Mouse (Mus musculus) heart, embryonic 11.5 days (tissue): ENCODE results near the gene Wrnip1. TPM values are rescaled to one million over a fixed set of nuclear protein-coding genes. Genes with fewer than 3 reads are reported as not detected.

Experiments
- ATAC-seq: fragments of 200-750 bp; cut with Nextera tagmentation; replicated peaks from 2 replicates; pipeline ENCODE4 v1.8.0; 2017; ENCODE audit warnings: moderate library complexity; ENCODE audit not compliant: insufficient number of reproducible peaks, low FRiP score, low TSS enrichment
- H3K27ac ChIP-seq: fragments of 300-500 bp; sonication (generic); 2 replicates; pipeline ENCODE4 v1.5.1; 2014; ENCODE audit warnings: mild to moderate bottlenecking, low read depth, low read length
- H3K27me3 ChIP-seq: fragments of 300-500 bp; sonication (generic); 2 replicates; pipeline ENCODE4 v1.6.1; 2014; ENCODE audit warnings: mild to moderate bottlenecking, low read length, mixed read lengths; ENCODE audit not compliant: control insufficient read depth, insufficient read depth
- H3K36me3 ChIP-seq: fragments of 300-500 bp; sonication (generic); 2 replicates; pipeline ENCODE4 v1.6.1; 2014; ENCODE audit warnings: mild to moderate bottlenecking, low read length, moderate library complexity, mixed read lengths; ENCODE audit not compliant: control insufficient read depth, insufficient read depth
- H3K4me1 ChIP-seq: fragments of 300-500 bp; sonication (generic); 2 replicates; pipeline ENCODE4 v1.6.1; 2014; ENCODE audit warnings: low read length; ENCODE audit not compliant: control insufficient read depth, insufficient read depth
- H3K4me2 ChIP-seq: fragments of 300-500 bp; sonication (generic); 2 replicates; pipeline ENCODE4 v1.6.1; 2014; ENCODE audit warnings: mild to moderate bottlenecking, moderate library complexity
- H3K4me3 ChIP-seq: fragments of 300-500 bp; sonication (generic); 2 replicates; pipeline ENCODE4 v1.5.1; 2014; ENCODE audit warnings: low read depth, low read length
- H3K9ac ChIP-seq: fragments of 300-500 bp; sonication (generic); 2 replicates; pipeline ENCODE4 v1.6.1; 2014; ENCODE audit warnings: mild to moderate bottlenecking, low read depth, low read length, moderate library complexity
- H3K9me3 ChIP-seq: fragments of 300-500 bp; sonication (generic); replicated peaks from 2 replicates; pipeline ENCODE4 v1.6.1; 2016; ENCODE audit warnings: low read length; ENCODE audit not compliant: control insufficient read depth
- WGBS: fragments of 180-500 bp; shearing (Covaris S2); extraction: QIAGEN DNeasy Blood & Tissue Kit; methylation state at CpG from one replicate; pipeline ENCODE4 v1.1.7; 2014; ENCODE audit not compliant: insufficient replicate concordance; 5-methylcytosine and 5-hydroxymethylcytosine counted together
- polyA plus RNA-seq: library from polyadenylated mRNA; unstranded; fragments of >200 nt; fragmentation: Nextera tagmentation; extraction: Ambion mirVana; gene quantifications from 2 replicates; pipeline ENCODE4 v1.2.1, GENCODE M21; 2014

Wrnip1 gene
- polyA plus RNA-seq, 1 experiment from 2014 or later, result 14.2 TPM

DNA sequence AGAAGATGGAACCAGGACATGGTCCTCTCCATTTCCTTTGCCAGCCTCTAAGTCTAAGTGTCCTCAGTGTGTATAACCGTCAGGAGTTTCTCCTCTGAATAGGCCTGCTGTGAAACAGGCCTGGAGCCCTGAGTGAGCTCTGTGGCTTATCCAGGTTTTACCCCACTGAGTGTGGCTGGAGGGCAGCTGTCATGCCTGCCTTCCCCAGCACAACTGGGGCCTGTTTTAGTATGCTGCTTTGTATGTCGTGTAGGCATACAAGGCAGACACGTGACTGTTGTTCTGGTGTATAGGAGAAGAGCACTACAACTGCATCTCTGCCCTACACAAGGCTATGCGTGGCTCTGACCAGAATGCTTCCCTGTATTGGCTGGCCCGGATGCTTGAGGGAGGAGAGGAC, 18.1 kb downstream of the Wrnip1 start:
- ATAC-seq, result no peak
- H3K9me3 ChIP-seq, result no peaks in the 10 kb centered on the region
- no peak overlapping the region for H3K27ac ChIP-seq
- 85% methylated on average over 5 of the region's 5 CpGs for WGBS
- no peaks in the 10 kb centered on the region for H3K4me1 ChIP-seq
- H3K36me3 ChIP-seq, result peaks cover 22% of the 10 kb centered on the region
- no peak overlapping the region for H3K9ac ChIP-seq
- no peaks in the 10 kb centered on the region for H3K27me3 ChIP-seq
- H3K4me2 ChIP-seq, result no peak overlapping the region
- H3K4me3 ChIP-seq, result no peak overlapping the region

GRCm38 (mm10) chr13:32821671-32822070, 19.8 kb downstream of the Wrnip1 start:
- Histone ChIP-seq H3K36me3 (peaks cover 20% of the 10 kb centered on the region), H3K4me1 (no peaks in the 10 kb centered on the region), H3K27me3 (no peaks in the 10 kb centered on the region), H3K9ac (no peak overlapping the region), H3K27ac (no peak overlapping the region), H3K4me2 (no peak overlapping the region), H3K4me3 (no peak overlapping the region), H3K9me3 (no peaks in the 10 kb centered on the region)
- WGBS, result 96% methylated on average over 4 of the region's 4 CpGs
- no peak for ATAC-seq

DNA sequence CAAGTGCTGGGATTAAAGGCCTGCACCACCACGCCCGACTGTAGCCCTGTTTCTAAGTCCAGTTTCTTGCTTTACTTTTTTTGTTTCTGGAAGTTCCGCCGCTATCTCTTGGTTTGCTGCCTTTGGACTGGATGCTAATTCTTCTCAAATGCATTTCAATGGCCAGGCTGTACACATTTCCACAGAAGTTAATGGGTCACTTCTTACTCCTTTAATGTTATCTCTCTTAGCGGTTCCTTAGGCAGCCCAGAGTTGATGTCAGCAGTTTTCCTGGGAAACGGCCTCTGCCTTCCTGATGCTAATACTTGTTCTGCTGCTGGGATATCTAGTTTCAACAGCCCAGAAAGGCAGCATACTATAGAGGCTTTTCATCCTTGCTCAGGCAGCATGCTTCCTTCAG, 21.3 kb downstream of the Wrnip1 start:
- H3K27ac ChIP-seq, result no peak overlapping the region
- H3K9me3 ChIP-seq, result no peaks in the 10 kb centered on the region
- H3K4me1 ChIP-seq, result no peaks in the 10 kb centered on the region
- WGBS, result 74% methylated on average over 6 of the region's 6 CpGs
- H3K27me3 ChIP-seq, result no peaks in the 10 kb centered on the region
- H3K36me3 ChIP-seq, result peaks cover 13% of the 10 kb centered on the region
- no peak overlapping the region for H3K4me2 ChIP-seq
- ATAC-seq, result no peak
- H3K4me3 ChIP-seq, result no peak overlapping the region
- H3K9ac ChIP-seq, result no peak overlapping the region

DNA sequence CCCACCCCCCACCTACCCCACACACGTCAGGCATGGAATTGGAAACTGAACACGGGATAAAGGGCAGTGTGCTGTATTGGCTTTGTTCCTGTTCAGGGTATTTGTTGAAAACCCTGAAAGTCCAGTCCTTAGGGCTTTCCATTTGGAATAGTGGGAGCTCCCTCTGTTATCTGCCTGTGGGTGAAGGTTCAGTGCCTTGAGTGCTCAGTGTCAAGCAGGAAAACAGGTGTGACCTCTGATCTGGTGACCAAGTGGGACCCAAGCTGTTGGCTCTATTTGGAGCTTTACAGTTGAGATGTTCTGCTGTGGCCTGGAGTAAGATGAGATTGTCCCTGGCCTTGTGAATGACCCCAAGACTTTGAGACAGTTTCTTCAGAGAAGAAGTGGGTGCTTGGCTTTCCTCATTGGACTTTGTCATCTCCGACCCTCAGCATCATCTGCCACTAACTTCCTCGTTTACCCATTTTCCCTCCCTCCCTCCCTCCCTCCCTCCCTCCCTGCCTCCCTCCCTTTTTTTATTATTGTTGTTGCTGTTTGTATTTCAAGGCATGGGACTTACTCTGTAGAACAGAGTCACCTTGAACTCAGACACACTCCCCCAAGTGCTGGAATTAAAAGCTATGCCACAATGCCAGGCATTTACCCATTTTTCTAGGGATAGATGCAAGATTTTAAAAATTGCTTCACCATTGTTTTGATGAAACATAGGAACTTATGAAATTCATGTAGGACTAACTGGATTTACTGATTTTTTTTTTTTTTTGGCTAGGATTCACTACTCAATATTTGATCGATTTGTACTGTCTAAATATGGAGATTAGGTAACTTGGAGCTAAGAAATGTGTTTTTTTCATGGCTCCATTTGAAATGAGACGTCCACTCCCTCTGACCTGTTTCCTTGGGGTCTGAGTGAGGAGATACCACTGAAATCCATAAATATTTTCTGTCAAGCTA, 22.8 kb downstream of the Wrnip1 start:
- ATAC-seq, result no peak
- Histone ChIP-seq H3K27me3 (no peaks in the 10 kb centered on the region), H3K9ac (no peak overlapping the region), H3K9me3 (no peaks in the 10 kb centered on the region), H3K36me3 (peaks cover 12% of the 10 kb centered on the region; the same call in 1 of the 2 replicates), H3K4me1 (no peaks in the 10 kb centered on the region), H3K4me2 (no peak overlapping the region), H3K4me3 (no peak overlapping the region), H3K27ac (no peak overlapping the region)
- 80% methylated on average over 6 of the region's 6 CpGs for WGBS

GRCm38 (mm10) chr13:32825546-32825945, 23.7 kb downstream of the Wrnip1 start:
- Histone ChIP-seq H3K9ac (no peak overlapping the region), H3K4me1 (no peaks in the 10 kb centered on the region), H3K36me3 (peaks cover 8% of the 10 kb centered on the region; the same call in 1 of the 2 replicates), H3K4me2 (no peak overlapping the region), H3K27ac (no peak overlapping the region), H3K27me3 (no peaks in the 10 kb centered on the region), H3K9me3 (no peaks in the 10 kb centered on the region), H3K4me3 (no peak overlapping the region)
- ATAC-seq, result no peak
- 88% methylated on average over 8 of the region's 8 CpGs for WGBS

- 84% methylated on average over 3 of the region's 3 CpGs for WGBS
- ATAC-seq, result no peak
- no peaks in the 10 kb centered on the region for H3K9me3 ChIP-seq
- no peak overlapping the region for H3K4me3 ChIP-seq
- no peak overlapping the region for H3K27ac ChIP-seq
- no peak overlapping the region for H3K4me2 ChIP-seq
- H3K9ac ChIP-seq, result no peak overlapping the region
- H3K4me1 ChIP-seq, result no peaks in the 10 kb centered on the region
- no peaks in the 10 kb centered on the region for H3K27me3 ChIP-seq
- H3K36me3 ChIP-seq, result no peaks in the 10 kb centered on the region
Measured at GRCm38 (mm10) chr13:32827111-32827822, 25.4 kb downstream of the Wrnip1 start.

DNA sequence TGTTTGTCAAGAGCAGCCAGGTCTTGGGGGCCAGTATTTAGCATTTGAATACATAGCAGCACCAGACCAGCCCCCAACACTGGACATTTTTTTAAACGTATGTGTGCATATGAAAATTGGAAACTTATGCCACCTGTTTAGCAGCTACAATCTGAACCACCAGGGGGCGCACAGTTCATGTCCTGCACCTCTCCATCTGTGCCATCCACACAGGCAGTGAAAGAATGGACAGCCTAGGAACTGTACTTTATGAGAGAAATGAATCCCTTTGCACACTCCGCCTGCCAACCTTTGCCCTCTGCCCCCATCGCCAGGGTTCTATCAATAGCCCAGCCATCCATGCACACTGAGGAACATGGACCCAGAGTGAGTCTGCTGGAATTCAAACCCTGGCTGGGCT, 26.1 kb downstream of the Wrnip1 start:
- no peaks in the 10 kb centered on the region for H3K9me3 ChIP-seq
- H3K27me3 ChIP-seq, result no peaks in the 10 kb centered on the region
- H3K27ac ChIP-seq, result no peak overlapping the region
- H3K4me3 ChIP-seq, result no peak overlapping the region
- H3K4me2 ChIP-seq, result no peak overlapping the region
- WGBS, result 50% methylated on average over 4 of the region's 4 CpGs
- no peak overlapping the region for H3K9ac ChIP-seq
- H3K4me1 ChIP-seq, result no peaks in the 10 kb centered on the region
- H3K36me3 ChIP-seq, result no peaks in the 10 kb centered on the region
- no peak for ATAC-seq

GRCm38 (mm10) chr13:32828886-32829285, 27.0 kb downstream of the Wrnip1 start:
- Histone ChIP-seq H3K4me1 (no peaks in the 10 kb centered on the region), H3K9me3 (no peaks in the 10 kb centered on the region), H3K4me2 (no peak overlapping the region), H3K36me3 (no peaks in the 10 kb centered on the region), H3K27ac (no peak overlapping the region), H3K4me3 (no peak overlapping the region), H3K27me3 (no peaks in the 10 kb centered on the region), H3K9ac (no peak overlapping the region)
- ATAC-seq, result no peak
- 61% methylated on average over 4 of the region's 4 CpGs for WGBS
